Mouse (Mus musculus): ENCODE measurements around the gene Magix.

Gene Magix

GRCm38 (mm10) chrX:7674284-7675000 lies 6.6 kb downstream of the Magix start:
- no peak for DNase-seq (ENCODE audit: low spot score in 2 of 2)

GRCm38 (mm10) chrX:7673578-7674281 lies 7.3 kb downstream of the Magix start:
- DNase-seq (ENCODE audit: low spot score in 2 of 2), result no peak

- DNase-seq (ENCODE audit: low spot score in 2 of 2), result no peak
Observed at GRCm38 (mm10) chrX:7672739-7673138, 8.3 kb downstream of the Magix start.

GRCm38 (mm10) chrX:7670921-7671623 lies 10.0 kb downstream of the Magix start, which contains the start of gene Plp2:
Gene Plp2, minus strand, starts transcription at chrX:7671390.
- DNase-seq (ENCODE audit: low spot score in 2 of 2), result peak in 1 of 2 experiments; percentile 28

GRCm38 (mm10) chrX:7670390-7670881 lies 10.6 kb downstream of the Magix start:
- peak; percentile 42 to 45 for DNase-seq (ENCODE audit: low spot score in 2 of 2)

- no peak for DNase-seq (ENCODE audit: low spot score in 2 of 2)
Observed at GRCm38 (mm10) chrX:7665739-7666502, 15.1 kb downstream of the Magix start.

GRCm38 (mm10) chrX:7664791-7665190 lies 16.3 kb downstream of the Magix start:
- DNase-seq (ENCODE audit: low spot score in 2 of 2), result no peak

- DNase-seq (ENCODE audit: low spot score in 2 of 2), result no peak
Observed at GRCm38 (mm10) chrX:7662936-7663335, 18.1 kb downstream of the Magix start.

GRCm38 (mm10) chrX:7661086-7661485 lies 20.0 kb downstream of the Magix start:
- DNase-seq (ENCODE audit: low spot score in 2 of 2), result no peak

GRCm38 (mm10) chrX:7658785-7659589 lies 22.1 kb downstream of the Magix start:
- no peak for DNase-seq (ENCODE audit: low spot score in 2 of 2)

GRCm38 (mm10) chrX:7658031-7658784 lies 22.8 kb downstream of the Magix start:
- DNase-seq (ENCODE audit: low spot score in 2 of 2), result no peak

GRCm38 (mm10) chrX:7657221-7657639 lies 23.8 kb downstream of the Magix start, which contains the start of gene Prickle3:
Gene Prickle3, plus strand, starts transcription at chrX:7657260.
- DNase-seq (ENCODE audit: low spot score in 2 of 2), result no peak

- peak; percentile 65 to 75 for DNase-seq (ENCODE audit: low spot score in 2 of 2)
Observed at GRCm38 (mm10) chrX:7648671-7649304, 32.3 kb downstream of the Magix start.

- peak; percentile 50 to 72 for DNase-seq (ENCODE audit: low spot score in 2 of 2)
Observed at GRCm38 (mm10) chrX:7645349-7645748, 35.7 kb downstream of the Magix start.

GRCm38 (mm10) chrX:7640785-7641184 lies 40.3 kb downstream of the Magix start:
- no peak for DNase-seq (ENCODE audit: low spot score in 2 of 2)

GRCm38 (mm10) chrX:7639536-7640325 lies 41.3 kb downstream of the Magix start:
- no peak for DNase-seq (ENCODE audit: low spot score in 2 of 2)

GRCm38 (mm10) chrX:7638401-7639091 lies 42.5 kb downstream of the Magix start, which contains the start of gene Syp:
Gene Syp, plus strand, starts transcription at chrX:7638471.
- DNase-seq (ENCODE audit: low spot score in 2 of 2), result peak; percentile 78 to 80

- no peak for DNase-seq (ENCODE audit: low spot score in 2 of 2)
Observed at GRCm38 (mm10) chrX:7635101-7635500, 46.0 kb downstream of the Magix start.
